Mouse (Mus musculus) neural tube, embryonic 11.5 days (tissue): Measurements from ENCODE around the gene Fcgrt. TPM values are rescaled to one million over a fixed set of nuclear protein-coding genes. Genes with fewer than 3 reads are reported as not detected.

Source experiments
- ATAC-seq: fragments of 200-750 bp; cut with Nextera tagmentation; 2 replicates; pipeline ENCODE4 v1.8.0; 2017; ENCODE audit warnings: moderate number of reproducible peaks, mild to moderate bottlenecking, moderate TSS enrichment, moderate library complexity; ENCODE audit not compliant: insufficient read depth, low FRiP score, low TSS enrichment
- DNase-seq: peaks from one replicate; pipeline ENCODE4 v3.0.0-alpha.2; 2015; ENCODE audit warnings: low spot score
- H3K27ac ChIP-seq: fragments of 300-500 bp; sonication (generic); 2 replicates; pipeline ENCODE4 v1.5.1; 2014; ENCODE audit warnings: low read depth, mild to moderate bottlenecking, low read length
- H3K27me3 ChIP-seq: fragments of 300-500 bp; sonication (generic); 2 replicates; pipeline ENCODE4 v1.6.1; 2014; ENCODE audit warnings: mild to moderate bottlenecking, low read length, mixed read lengths; ENCODE audit not compliant: control insufficient read depth, insufficient read depth
- H3K36me3 ChIP-seq: fragments of 300-500 bp; sonication (generic); 2 replicates; pipeline ENCODE4 v1.6.1; 2014; ENCODE audit warnings: mild to moderate bottlenecking, low read length, moderate library complexity, mixed read lengths; ENCODE audit not compliant: control insufficient read depth, insufficient read depth
- H3K4me1 ChIP-seq: fragments of 300-500 bp; sonication (generic); 2 replicates; pipeline ENCODE4 v1.6.1; 2014; ENCODE audit warnings: low read length, mixed read lengths; ENCODE audit not compliant: control insufficient read depth, insufficient read depth
- H3K4me2 ChIP-seq: fragments of 300-500 bp; sonication (generic); 2 replicates; pipeline ENCODE4 v1.6.1; 2014; ENCODE audit warnings: low read depth, mild to moderate bottlenecking, moderate library complexity
- H3K4me3 ChIP-seq: fragments of 300-500 bp; sonication (generic); 2 replicates; pipeline ENCODE4 v1.5.1; 2014; ENCODE audit warnings: low read depth, low read length
- H3K9ac ChIP-seq: fragments of 300-500 bp; sonication (generic); 2 replicates; pipeline ENCODE4 v1.6.1; 2014; ENCODE audit warnings: mild to moderate bottlenecking, low read length
- H3K9me3 ChIP-seq: fragments of 300-500 bp; sonication (generic); 2 replicates; pipeline ENCODE4 v1.6.1; 2016; ENCODE audit warnings: low read length; ENCODE audit not compliant: control insufficient read depth
- WGBS: fragments of 180-500 bp; shearing (Covaris S2); extraction: QIAGEN DNeasy Blood & Tissue Kit; methylation state at CpG from one replicate; pipeline ENCODE4 v1.1.7; 2014; 5-methylcytosine and 5-hydroxymethylcytosine counted together
- polyA plus RNA-seq: library from polyadenylated mRNA; unstranded; fragments of >200 nt; fragmentation: Nextera tagmentation; extraction: Ambion mirVana; gene quantifications from 2 replicates; pipeline ENCODE4 v1.2.1, GENCODE M21; 2014

The Fcgrt gene
- polyA plus RNA-seq, 1 experiment from 2014 or later = 12.8 TPM

- WGBS = 82% methylated on average over 6 of the region's 6 CpGs
Observed at GRCm38 (mm10) chr7:45095367-45095766, 8.3 kb downstream of the Fcgrt start.

GRCm38 (mm10) chr7:45094121-45094520 lies 9.5 kb downstream of the Fcgrt start:
- WGBS = 9% methylated on average over 7 of the region's 7 CpGs
- no peak overlapping the region for H3K4me2 ChIP-seq
- no peaks in the 10 kb centered on the region for H3K27me3 ChIP-seq
- H3K4me3 ChIP-seq = no peak overlapping the region
- H3K4me1 ChIP-seq = 0 out of 2 replicates have a peak, but pooled peaks cover 2% of the 10 kb centered on the region
- H3K9ac ChIP-seq = no peak overlapping the region
- H3K9me3 ChIP-seq = no peaks in the 10 kb centered on the region
- 0 out of 2 replicates have a peak overlapping the region, but pooled peaks have one; percentile 42 for H3K27ac ChIP-seq
- H3K36me3 ChIP-seq = no peaks in the 10 kb centered on the region
- DNase-seq (no peak), ATAC-seq (no peak)

More at GRCm38 (mm10) chr7:45095367-45095766, 8.3 kb downstream of the Fcgrt start:
- H3K4me1 ChIP-seq = 0 out of 2 replicates have a peak, but pooled peaks cover 2% of the 10 kb centered on the region
- no peak overlapping the region for H3K4me3 ChIP-seq
- no peaks in the 10 kb centered on the region for H3K36me3 ChIP-seq
- no peak for DNase-seq
- H3K9ac ChIP-seq = no peak overlapping the region
- no peaks in the 10 kb centered on the region for H3K27me3 ChIP-seq
- H3K4me2 ChIP-seq = no peak overlapping the region
- no peak for ATAC-seq
- no peaks in the 10 kb centered on the region for H3K9me3 ChIP-seq
- H3K27ac ChIP-seq = no peak overlapping the region

GRCm38 (mm10) chr7:45093516-45093905 lies 10.1 kb downstream of the Fcgrt start:
- no peak overlapping the region for H3K4me3 ChIP-seq
- 35% methylated on average over 13 of the region's 18 CpGs for WGBS

GRCm38 (mm10) chr7:45092828-45093515 lies 10.7 kb downstream of the Fcgrt start:
- Histone ChIP-seq H3K9me3 (no peaks in the 10 kb centered on the region), H3K36me3 (no peaks in the 10 kb centered on the region), H3K4me1 (0 out of 2 replicates have a peak, but pooled peaks cover 2% of the 10 kb centered on the region), H3K4me3 (no peak overlapping the region), H3K27ac (no peak overlapping the region), H3K9ac (no peak overlapping the region), H3K27me3 (no peaks in the 10 kb centered on the region), H3K4me2 (no peak overlapping the region)
- WGBS = 58% methylated on average over 12 of the region's 12 CpGs
- DNase-seq = no peak
- no peak for ATAC-seq

More at GRCm38 (mm10) chr7:45093516-45093905, 10.1 kb downstream of the Fcgrt start:
- Histone ChIP-seq H3K36me3 (no peaks in the 10 kb centered on the region), H3K27me3 (no peaks in the 10 kb centered on the region), H3K9ac (no peak overlapping the region), H3K27ac (0 out of 2 replicates have a peak overlapping the region, but pooled peaks have one; percentile 42), H3K4me2 (no peak overlapping the region), H3K4me1 (0 out of 2 replicates have a peak, but pooled peaks cover 2% of the 10 kb centered on the region), H3K9me3 (no peaks in the 10 kb centered on the region)
- ATAC-seq (no peak), DNase-seq (peak; percentile 49)

- Histone ChIP-seq H3K4me2 (peak within 1 kb of the TSS; percentile 60), H3K9ac (peak within 1 kb of the TSS; percentile 55), H3K4me3 (peak within 1 kb of the TSS; percentile 49), H3K27ac (0 out of 2 replicates have a peak within 1 kb of the TSS, but pooled peaks have one; percentile 23), H3K36me3 (no peaks in the 10 kb centered on the region; the same call in 1 of the 2 replicates), H3K9me3 (no peaks in the 10 kb centered on the region), H3K27me3 (no peaks in the 10 kb centered on the region), H3K4me1 (0 out of 2 replicates have a peak, but pooled peaks cover 2% of the 10 kb centered on the region)
- under 1% methylated on average over 16 of the region's 16 CpGs for WGBS
- ATAC-seq = peak; percentile 90
- peak; percentile 93 for DNase-seq
Observed at GRCm38 (mm10) chr7:45092048-45092447, 11.6 kb downstream of the Fcgrt start, which contains the start of gene Rcn3. Rcn3 (minus strand) TSS chr7:45092221.

- 16% methylated on average over 35 of the region's 35 CpGs for WGBS
- 0 out of 2 replicates have a peak overlapping the region, but pooled peaks have one; percentile 23 for H3K27ac ChIP-seq
- ATAC-seq = 0 out of 2 replicates have a peak, but pooled peaks have one; percentile 30
- H3K27me3 ChIP-seq = no peaks in the 10 kb centered on the region
- peaks cover 4% of the 10 kb centered on the region for H3K36me3 ChIP-seq
- H3K9ac ChIP-seq = peak overlapping the region; percentile 55
- peak; percentile 40 for DNase-seq
- 0 out of 2 replicates have a peak, but pooled peaks cover 2% of the 10 kb centered on the region for H3K4me1 ChIP-seq
- no peaks in the 10 kb centered on the region for H3K9me3 ChIP-seq
- H3K4me3 ChIP-seq = peak overlapping the region; percentile 49
- H3K4me2 ChIP-seq = peak overlapping the region; percentile 60
Observed at GRCm38 (mm10) chr7:45091001-45091990, 12.4 kb downstream of the Fcgrt start.

- no peak overlapping the region for H3K9ac ChIP-seq
- no peaks in the 10 kb centered on the region for H3K9me3 ChIP-seq
- H3K4me1 ChIP-seq = 0 out of 2 replicates have a peak, but pooled peaks cover 2% of the 10 kb centered on the region
- H3K36me3 ChIP-seq = peaks cover 8% of the 10 kb centered on the region
- no peak overlapping the region; the same call in 1 of the 2 replicates for H3K4me3 ChIP-seq
- H3K4me2 ChIP-seq = no peak overlapping the region; the same call in 1 of the 2 replicates
- no peaks in the 10 kb centered on the region for H3K27me3 ChIP-seq
- no peak for DNase-seq
- no peak overlapping the region for H3K27ac ChIP-seq
- 83% methylated on average over 13 of the region's 13 CpGs for WGBS
- no peak for ATAC-seq
Observed at GRCm38 (mm10) chr7:45090251-45090977, 13.2 kb downstream of the Fcgrt start.

- no peak overlapping the region for H3K27ac ChIP-seq
- DNase-seq (no peak), ATAC-seq (no peak)
- no peak overlapping the region for H3K9ac ChIP-seq
- H3K27me3 ChIP-seq = no peaks in the 10 kb centered on the region
- 0 out of 2 replicates have a peak, but pooled peaks cover 2% of the 10 kb centered on the region for H3K4me1 ChIP-seq
- no peak overlapping the region for H3K4me3 ChIP-seq
- no peaks in the 10 kb centered on the region for H3K9me3 ChIP-seq
- 93% methylated on average over 17 of the region's 17 CpGs for WGBS
- H3K4me2 ChIP-seq = no peak overlapping the region
- peaks cover 8% of the 10 kb centered on the region for H3K36me3 ChIP-seq
Observed at GRCm38 (mm10) chr7:45088597-45088996, 15.1 kb downstream of the Fcgrt start.
